Mouse (Mus musculus): Measurements from ENCODE around the gene Ikbke.

DNA sequence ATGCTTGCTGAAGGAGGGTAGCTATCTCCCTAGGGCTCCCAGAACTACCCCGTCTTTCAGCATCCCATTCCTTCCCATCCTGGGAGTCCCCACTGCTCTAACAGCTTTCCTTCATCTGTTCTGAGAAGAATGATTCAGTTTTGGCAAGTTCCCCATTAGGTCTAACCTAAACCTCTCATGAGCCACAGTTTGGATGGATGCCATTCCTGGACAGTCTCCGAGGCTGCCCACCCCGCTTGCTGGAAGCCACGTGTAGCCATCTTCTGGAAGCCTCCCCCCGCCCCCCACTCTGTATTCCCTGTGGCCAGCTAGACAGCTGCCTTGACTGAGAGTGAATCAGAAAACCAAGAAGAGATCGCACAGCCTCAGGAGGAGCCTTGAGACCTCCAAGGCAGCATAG is 22.1 kb downstream of the Ikbke start:
- TF ChIP-seq POLR2A (IDR thresholded peaks at IDR 0.05; ENCODE audit: control insufficient read depth, extremely low read depth, insufficient read depth, low read length, poor library complexity) = no peak
- TF ChIP-seq CTCF (IDR thresholded peaks at IDR 0.05; ENCODE audit: borderline replicate concordance, control insufficient read depth, extremely low read depth, insufficient read depth, low read length, poor library complexity) = no peak
